In genomic region chr9:122025855-122026590, GRCm38 (mm10) we compare ENCODE assay signal across 11 mouse cellular contexts. TPM values are rescaled to one million over a fixed set of nuclear protein-coding genes. Genes with fewer than 3 reads are reported as not detected.
A peak's percentile ranks its signal among the peaks of the same experiment; 100 is the strongest.
DNase-seq lines count a peak whose midpoint lies in the region; ATAC-seq lines count a peak whose summit lies in the region.
"Had no signal": no experiment of that assay in that cellular context is flagged by ENCODE, and none has a peak within 500 bp of the region (broad histone marks: within the 10 kb centered on the region; RNA-seq: fewer than 3 reads in every experiment).

No protein-coding gene starts in this region.

- WGBS in forebrain, embryonic 12.5 days: 67% methylated on average over 7 of the region's 7 CpGs
- 65% methylated on average over 7 of the region's 7 CpGs for WGBS in forebrain, embryonic 13.5 days
- 52% methylated on average over 7 of the region's 7 CpGs for WGBS in kidney, embryonic 15.5 days

- H3K27me3 ChIP-seq in forebrain, embryonic 12.5 days: no peaks in the 10 kb centered on the region
- H3K27me3 ChIP-seq in forebrain, embryonic 13.5 days: no peaks in the 10 kb centered on the region
- no peaks in the 10 kb centered on the region for H3K27me3 ChIP-seq in kidney, embryonic 15.5 days
- H3K27me3 ChIP-seq: megakaryocyte, embryonic 14.5 days had no signal

- no peaks in the 10 kb centered on the region for H3K36me3 ChIP-seq in forebrain, embryonic 12.5 days (replicated peaks)
- H3K36me3 ChIP-seq in forebrain, embryonic 13.5 days (ENCODE audit: poor library complexity, severe bottlenecking): no peaks in the 10 kb centered on the region
- H3K36me3 ChIP-seq in kidney, embryonic 15.5 days: no peaks in the 10 kb centered on the region

- no peak overlapping the region for H3K4me3 ChIP-seq in forebrain, embryonic 12.5 days (replicated peaks)
- no peak overlapping the region for H3K4me3 ChIP-seq in forebrain, embryonic 13.5 days
- H3K4me3 ChIP-seq in kidney, embryonic 15.5 days (replicated peaks): no peak overlapping the region
- H3K4me3 ChIP-seq: megakaryocyte, embryonic 14.5 days had no signal

- peaks cover 19% of the 10 kb centered on the region for H3K4me1 ChIP-seq in forebrain, embryonic 12.5 days
- H3K4me1 ChIP-seq in forebrain, embryonic 13.5 days: peaks cover 7% of the 10 kb centered on the region; the same call in 1 of the 2 replicates
- H3K4me1 ChIP-seq in kidney, embryonic 15.5 days: peaks cover 21% of the 10 kb centered on the region

- no peaks in the 10 kb centered on the region for H3K9me3 ChIP-seq in forebrain, embryonic 12.5 days
- H3K9me3 ChIP-seq in forebrain, embryonic 13.5 days (replicated peaks): no peaks in the 10 kb centered on the region
- no peaks in the 10 kb centered on the region for H3K9me3 ChIP-seq in kidney, embryonic 15.5 days (replicated peaks)

- peak overlapping the region; percentile 36; the same call in 1 of the 2 replicates for H3K27ac ChIP-seq in forebrain, embryonic 12.5 days
- no peak overlapping the region for H3K27ac ChIP-seq in forebrain, embryonic 13.5 days
- peak overlapping the region; percentile 57; the same call in 1 of the 2 replicates for H3K27ac ChIP-seq in kidney, embryonic 15.5 days

- ATAC-seq in forebrain, embryonic 12.5 days (ENCODE audit: low FRiP score): peak; percentile 39; the same call in 1 of the 2 replicates
- ATAC-seq in forebrain, embryonic 13.5 days: no peak
- ATAC-seq in kidney, embryonic 15.5 days (replicated peaks; ENCODE audit: low FRiP score): no peak
- ATAC-seq: inflammation-experienced regulatory T-cells, adult 6 months had no signal

- H3K4me2 ChIP-seq in forebrain, embryonic 12.5 days: no peak overlapping the region
- H3K4me2 ChIP-seq in forebrain, embryonic 13.5 days: no peak overlapping the region
- no peak overlapping the region for H3K4me2 ChIP-seq in kidney, embryonic 15.5 days

- H3K9ac ChIP-seq in forebrain, embryonic 12.5 days: no peak overlapping the region
- H3K9ac ChIP-seq in forebrain, embryonic 13.5 days: no peak overlapping the region
- no peak overlapping the region for H3K9ac ChIP-seq in kidney, embryonic 15.5 days

- no peak for DNase-seq in kidney, adult 11 months
- DNase-seq in 3134 (ENCODE audit: extremely low read depth, insufficient read length, low spot score): peak; percentile 16
- peak; percentile 46 to 49 for DNase-seq in cerebellum, postnatal 25 days
- DNase-seq in retina, embryonic 14.5 days (ENCODE audit: low spot score): no peak
- DNase-seq in ovary, postnatal 14 days (ENCODE audit: low spot score): no peak
- DNase-seq: right cerebral cortex, adult 18-20 months had no signal

RNA-seq across cellular contexts. Expression of gene Pomgnt2, which starts 29.1 kb away (rescaled TPM):
- polyA plus RNA-seq in forebrain, embryonic 12.5 days (2016; fragmentation: Nextera tagmentation; extraction: Ambion mirVana): 14.0 and 15.2 TPM in 2 replicates
- 16.7 and 17.3 TPM in 2 replicates for polyA plus RNA-seq in forebrain, embryonic 13.5 days (2015; fragmentation: Nextera tagmentation; extraction: Ambion mirVana)
- 14.7 and 17.1 TPM in 2 replicates for polyA plus RNA-seq in kidney, embryonic 15.5 days (2015; fragmentation: Nextera tagmentation; extraction: Ambion mirVana)

Comparison
In these comparisons a context has a peak if more than half of its experiments do, and no peak if none do; other contexts are left out.
1. DNase-seq: peak in 3134 (single experiment) and cerebellum, postnatal 25 days (2 of 2); none in kidney, adult 11 months (single experiment), retina, embryonic 14.5 days (single experiment) and ovary, postnatal 14 days (single experiment).